Mouse (Mus musculus) gastrocnemius, postnatal 14 days (tissue): ENCODE data around the gene Cxcl17. TPM values are rescaled to one million over a fixed set of nuclear protein-coding genes. Genes with fewer than 3 reads are reported as not detected.
A peak's percentile ranks its signal among the peaks of the same experiment; 100 is the strongest.

Source experiments
- DNase-seq: peaks from one replicate; pipeline ENCODE4 v3.0.0; 2021; ENCODE audit warnings: mixed read lengths
- intact Hi-C: fragments of 180-260 bp; cut with DNase I; formaldehyde crosslinking; loops from one replicate; pipeline ENCODE4 v1.15.1; 2025; ENCODE audit warnings: low total_unique reads
- total RNA-seq, 2 experiments: library from RNA; stranded (reverse); gene quantifications; 2 replicates each; pipeline ENCODE4 v1.2.3; 2021

The Cxcl17 gene
- total RNA-seq, 2 experiments from 2014 or later: not detected

DNA sequence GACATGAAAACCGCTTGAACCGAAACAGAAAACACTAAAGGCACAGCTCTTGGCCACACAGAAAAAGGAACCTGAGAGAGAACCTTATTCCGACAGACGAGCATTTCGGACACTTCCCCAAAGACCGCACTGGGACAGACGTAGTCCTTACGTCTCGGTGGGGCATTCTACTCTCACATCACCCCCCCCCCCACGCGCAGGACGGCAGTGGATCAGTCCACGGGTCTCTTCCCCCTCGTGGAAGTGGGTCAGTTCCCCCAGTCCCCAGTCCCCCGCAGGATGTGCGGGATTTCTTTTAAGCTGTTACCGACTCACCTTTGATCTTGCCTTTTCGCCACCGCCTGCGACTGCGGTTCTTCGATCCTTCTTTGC, 17.5 kb downstream of the Cxcl17 start:
- intact Hi-C loops: no loop called here
- DNase-seq: no peak

DNA sequence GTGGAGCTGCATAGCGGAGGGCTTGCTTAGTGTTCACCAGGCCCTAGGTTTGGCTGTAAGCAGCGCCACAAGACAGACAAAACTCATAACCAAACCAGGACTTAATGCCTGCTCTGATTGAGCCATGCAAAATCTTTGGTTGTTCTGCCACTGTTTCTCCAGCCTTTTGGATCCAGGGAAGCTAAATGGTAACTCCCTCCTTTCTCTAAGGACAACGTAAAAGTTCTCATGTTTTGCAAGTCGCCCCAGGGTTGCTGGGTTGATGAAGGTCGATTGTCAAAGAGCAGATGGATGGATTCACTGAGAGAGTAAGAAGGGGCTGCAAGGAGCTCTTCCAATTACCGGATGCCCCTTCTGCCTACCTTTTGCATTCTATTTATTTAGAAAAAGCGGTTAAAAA, 17.9 kb downstream of the Cxcl17 start:
- no peak for DNase-seq
- intact Hi-C loops: no loop called here

DNA sequence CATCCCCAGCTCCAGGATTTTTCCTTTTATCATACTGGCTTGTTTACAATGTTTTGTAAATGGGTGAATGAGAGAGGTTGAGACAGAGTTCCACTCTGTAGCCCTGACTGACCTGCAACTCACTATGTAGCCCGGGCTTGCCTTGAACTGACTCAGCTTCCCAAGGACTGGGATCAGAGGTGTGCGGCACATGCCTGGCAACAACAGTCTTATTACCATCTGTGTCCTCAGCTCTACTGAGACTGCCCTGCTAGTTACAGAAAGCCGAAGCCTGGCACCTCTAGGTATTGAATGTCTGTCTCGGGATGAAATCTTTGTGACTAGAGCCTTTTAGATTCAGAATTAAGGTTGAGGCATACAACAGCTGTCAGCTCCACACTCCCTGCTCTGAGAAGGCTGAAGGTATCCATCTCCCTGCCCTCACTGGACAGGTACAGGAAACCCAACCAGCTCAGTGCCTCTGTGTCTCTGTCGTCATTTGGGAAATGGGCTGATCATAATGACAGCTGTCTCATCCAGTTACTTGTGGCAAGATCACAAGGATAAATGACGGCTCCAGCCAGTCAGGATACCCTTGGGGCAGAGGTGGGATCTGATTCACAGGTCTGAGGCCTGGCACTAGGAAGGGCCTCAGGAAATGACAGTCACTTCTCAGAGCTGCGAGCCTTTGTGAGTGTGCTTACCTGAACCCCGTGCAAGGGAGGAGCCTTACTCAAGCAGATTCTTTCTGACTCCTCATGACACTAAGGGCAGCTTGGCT, 19.1 kb downstream of the Cxcl17 start:
- intact Hi-C loops: no loop called here
- DNase-seq: no peak

- intact Hi-C loops: no loop called here
- no peak for DNase-seq
These were observed 19.8 kb downstream of the Cxcl17 start for GRCm38 (mm10) chr7:25392851-25393250.

GRCm38 (mm10) chr7:25391856-25392453, 20.7 kb downstream of the Cxcl17 start:
- intact Hi-C loops: no loop called here
- DNase-seq: no peak

DNA sequence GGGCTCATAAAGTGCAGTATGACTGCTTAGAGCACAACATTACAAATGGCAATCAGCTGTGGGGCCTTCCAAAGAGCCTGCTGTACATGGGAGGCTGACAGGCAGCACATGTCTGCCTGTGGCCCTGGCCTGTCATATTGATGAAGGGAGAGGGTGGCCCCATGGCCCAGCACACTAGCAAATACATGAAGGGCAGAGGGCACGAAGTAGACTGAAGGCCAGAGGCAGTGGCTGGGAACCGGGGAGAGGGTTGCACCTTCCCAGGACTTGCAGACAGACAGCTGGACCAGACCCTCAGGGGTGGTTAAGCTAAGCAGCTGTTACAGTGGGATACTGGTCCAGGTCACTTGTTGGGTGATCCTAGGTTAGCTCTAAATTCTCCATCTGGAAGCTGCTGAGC, 21.7 kb downstream of the Cxcl17 start:
- intact Hi-C loops: no loop called here
- no peak for DNase-seq

DNA sequence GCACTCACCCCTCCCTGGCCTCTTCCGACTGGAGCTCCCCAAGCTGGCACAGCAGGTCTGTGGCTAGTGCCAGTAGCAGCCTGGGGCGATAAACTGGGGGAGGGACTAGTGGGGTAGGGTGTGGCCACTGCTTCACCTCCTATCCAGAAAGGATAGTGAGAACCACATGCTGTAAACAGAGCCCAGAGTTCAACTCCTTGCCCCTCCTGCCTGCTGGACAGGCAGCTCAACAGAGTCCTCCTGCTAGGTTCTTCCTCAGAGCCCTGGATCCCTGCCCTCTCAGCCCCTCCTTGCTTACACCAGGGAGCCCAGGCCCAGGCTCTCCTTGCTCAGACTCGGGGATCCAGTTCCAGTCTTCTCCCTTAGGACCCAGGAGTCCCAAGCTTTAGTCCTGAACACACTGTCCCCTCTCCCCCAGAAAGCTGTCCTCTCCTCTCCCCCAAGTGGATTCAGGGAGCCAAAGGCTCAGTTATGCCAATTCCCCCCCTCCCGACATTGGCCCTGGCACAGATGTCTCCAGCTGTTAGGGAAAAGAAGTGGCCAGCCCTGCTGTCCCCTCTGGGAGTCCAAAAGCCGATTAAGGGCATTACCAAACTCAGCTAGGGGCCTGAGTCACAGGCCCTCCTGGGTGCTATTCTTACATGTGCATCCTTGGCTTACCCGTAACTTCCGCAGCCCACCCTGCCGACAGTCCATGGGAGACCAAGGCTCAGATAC, 22.5 kb downstream of the Cxcl17 start:
- intact Hi-C loops: no loop called here
- DNase-seq: peak; percentile 79

DNA sequence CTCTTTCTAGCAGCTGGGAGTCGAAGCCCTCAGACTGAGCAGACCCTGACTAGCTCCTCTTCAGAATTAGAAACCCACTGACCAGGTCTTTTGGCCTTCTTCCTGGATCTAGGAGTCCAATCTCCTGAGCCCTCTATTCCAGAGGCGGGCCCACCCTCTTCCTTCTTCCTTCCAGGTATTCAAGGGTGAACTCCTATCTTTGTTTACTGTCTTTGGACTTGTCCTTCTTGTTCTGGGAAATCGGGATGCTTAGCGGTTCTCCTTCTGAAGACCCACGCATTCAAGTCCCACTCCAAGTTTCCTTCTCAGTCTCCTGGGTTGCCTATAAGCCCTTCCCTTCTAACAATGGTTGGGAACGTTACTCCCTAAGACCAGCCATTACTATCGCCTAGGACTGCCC, 23.8 kb downstream of the Cxcl17 start:
- intact Hi-C loops: no loop called here

DNA sequence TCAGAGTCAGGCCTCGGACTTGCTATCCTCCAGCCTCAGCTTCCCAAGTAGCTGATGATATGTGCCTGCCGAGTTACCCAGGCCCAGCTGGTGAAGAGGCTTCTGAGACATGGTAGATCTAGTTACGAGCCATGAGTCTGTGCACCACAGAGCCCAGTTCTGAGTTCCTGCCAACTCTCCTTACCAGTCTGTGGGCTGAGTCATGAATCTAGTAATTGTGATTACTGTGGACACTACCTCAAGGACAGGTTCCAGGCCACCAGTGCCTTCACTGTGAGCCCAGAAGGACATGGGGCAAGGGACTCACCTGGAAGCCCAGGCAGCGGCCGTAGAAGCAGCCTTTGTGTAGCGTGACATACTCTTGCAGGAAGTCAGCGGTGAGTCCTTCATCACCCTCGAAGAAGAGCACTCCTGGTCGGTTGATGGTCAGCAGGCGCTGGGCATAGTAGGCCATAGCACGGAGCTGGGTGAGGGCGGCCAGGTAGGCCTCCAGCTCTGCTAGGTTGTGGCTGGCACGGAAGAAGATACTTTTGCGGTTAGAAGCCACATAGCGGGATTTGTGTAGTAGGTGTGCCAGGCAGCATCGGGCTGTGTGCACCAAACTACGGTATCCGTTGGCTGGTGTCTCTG, 24.8 kb downstream of the Cxcl17 start:
- no peak for DNase-seq
- intact Hi-C loops: no loop called here

More for the DNA sequence above, 23.8 kb downstream of the Cxcl17 start:
- DNase-seq: no peak

DNA sequence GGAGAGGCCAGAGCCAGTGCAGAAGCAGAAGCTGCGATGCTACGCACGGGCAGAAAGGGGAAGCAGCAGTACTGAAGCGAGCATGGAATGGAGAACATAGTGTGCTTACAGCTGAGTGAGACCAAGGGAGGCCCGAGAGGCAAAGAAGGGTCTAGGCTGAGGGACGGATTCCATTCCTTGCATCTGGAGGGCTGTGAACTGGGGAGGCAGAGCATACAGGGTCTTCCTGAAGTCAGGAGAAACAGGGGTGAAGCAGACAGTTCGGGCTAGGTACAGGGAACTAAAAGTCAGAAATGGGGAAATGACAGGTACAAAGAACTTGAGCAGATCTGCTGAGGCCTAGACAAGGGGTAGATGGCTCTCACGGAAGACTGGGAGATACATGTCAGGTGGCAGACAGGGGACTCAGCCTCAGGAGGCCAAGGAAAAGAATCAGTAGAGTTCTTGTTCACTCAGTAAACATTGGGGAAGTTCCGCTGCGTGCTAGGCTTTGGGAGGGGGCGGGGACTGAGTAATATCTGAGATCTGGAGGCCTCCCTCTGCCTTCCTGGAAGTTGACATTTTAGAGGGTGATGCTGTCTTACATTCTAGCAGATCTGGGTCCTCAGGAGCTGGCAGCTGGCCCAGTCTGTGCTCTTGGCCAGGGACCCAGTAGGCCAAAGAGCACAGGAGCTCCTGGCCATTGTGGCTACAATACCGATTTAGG, 26.7 kb downstream of the Cxcl17 start:
- intact Hi-C loops: no loop called here
- DNase-seq: peak; percentile 70

GRCm38 (mm10) chr7:25385259-25385658, 27.4 kb downstream of the Cxcl17 start:
- no peak for DNase-seq
- intact Hi-C loops: no loop called here

DNA sequence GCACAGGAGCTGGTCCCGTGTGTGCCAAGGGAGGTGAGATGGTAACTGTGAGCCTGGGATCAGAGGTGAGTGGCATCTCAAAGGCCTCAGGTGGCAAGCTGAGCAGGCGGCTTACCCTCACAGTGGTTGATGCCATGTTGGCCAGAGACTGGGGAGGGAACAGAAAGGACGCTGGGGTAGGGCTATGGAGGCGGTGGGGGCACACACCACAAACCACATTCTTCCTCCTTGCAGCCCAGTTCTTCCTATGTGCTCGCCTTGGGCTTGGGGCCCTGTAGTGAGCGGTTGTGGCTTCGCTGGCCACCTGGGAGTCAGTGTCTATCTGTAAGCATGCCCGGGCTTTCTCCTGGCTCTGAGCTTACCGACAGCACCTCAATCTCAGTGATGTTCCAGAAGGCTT, 27.9 kb downstream of the Cxcl17 start:
- intact Hi-C loops: no loop called here
- no peak for DNase-seq

DNA sequence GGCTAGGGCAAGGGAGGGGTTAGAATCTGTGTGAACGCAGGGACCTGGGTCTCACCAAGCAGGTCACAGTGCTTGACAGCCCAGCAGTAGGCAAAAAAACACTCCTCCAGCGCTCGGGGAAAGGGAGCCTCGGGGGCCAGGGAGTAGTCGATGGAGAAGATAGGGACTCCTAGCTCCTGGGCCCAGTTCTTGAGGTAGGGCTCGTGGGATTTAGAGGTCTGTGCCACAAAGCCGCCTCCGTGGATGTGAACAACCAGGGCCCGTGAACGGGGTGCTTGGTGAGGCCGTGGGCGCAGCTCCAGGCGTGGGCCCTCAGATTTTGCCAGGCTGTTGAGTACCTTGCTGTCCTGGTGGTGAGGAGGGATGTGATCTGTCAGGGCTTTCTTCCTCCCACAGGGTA, 28.4 kb downstream of the Cxcl17 start:
- intact Hi-C loops: no loop called here
- no peak for DNase-seq

DNA sequence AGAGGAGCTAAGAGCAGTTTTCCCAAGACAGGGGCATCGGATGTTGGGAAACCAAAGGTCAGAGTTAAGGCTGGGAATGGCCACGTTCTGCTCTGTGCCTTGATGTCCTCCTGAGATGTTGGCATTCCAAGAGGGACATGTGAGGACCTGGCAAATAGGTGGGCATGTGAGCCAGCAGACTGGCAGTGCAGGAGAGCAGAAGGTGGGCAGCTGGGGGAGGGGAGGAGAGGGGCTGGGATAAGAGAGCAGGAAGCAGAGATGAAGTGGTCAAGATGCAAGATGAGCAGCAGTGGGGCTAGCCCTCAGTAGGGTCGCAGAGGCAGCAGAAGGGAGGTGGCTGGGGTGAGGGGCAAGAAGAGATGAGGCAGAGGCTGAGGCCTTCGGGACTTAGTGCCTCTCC, 28.8 kb downstream of the Cxcl17 start:
- intact Hi-C loops: no loop called here
- DNase-seq: no peak

GRCm38 (mm10) chr7:25383385-25383784, 29.3 kb downstream of the Cxcl17 start:
- no peak for DNase-seq
- intact Hi-C loops: no loop called here

DNA sequence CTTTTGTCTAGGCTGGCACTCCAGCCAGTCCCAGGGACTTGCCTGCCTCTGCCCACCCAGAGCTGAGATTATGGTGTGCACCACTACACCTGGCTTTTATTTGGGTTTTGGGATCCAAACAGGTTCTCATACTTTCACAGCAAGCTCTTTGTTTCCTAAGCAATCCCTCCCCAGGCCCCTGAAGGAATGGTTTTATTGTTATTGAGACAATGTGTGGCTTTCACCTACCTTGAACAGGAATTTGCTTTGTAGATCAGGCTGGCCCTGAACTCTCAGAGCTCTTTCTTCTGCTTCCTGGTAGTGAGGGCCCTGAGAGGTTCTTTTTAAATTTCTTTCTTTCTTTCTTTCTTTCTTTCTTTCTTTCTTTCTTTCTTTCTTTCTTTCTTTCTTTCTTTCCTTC, 30.1 kb downstream of the Cxcl17 start:
- no peak for DNase-seq
- intact Hi-C loops: no loop called here

DNA sequence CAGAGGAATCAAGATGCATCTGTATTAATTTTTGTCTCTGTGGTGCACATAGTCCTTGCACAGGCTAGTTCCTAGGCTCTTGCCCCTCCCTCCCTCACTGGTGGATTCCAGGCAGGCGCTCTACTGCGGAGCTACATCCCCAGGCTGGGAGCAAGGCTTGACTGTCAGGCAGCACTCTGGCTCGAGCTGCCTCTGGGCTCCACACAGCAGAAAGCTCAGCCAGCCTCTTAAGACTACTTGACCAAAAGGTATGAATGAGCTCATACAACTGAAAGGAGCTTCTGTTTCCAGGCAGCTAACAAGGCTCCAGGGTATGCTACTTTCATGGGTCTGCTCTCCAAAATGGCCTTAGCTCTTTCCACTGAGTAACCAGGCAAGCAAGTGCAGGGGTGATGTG, 31.4 kb downstream of the Cxcl17 start:
- DNase-seq: no peak

DNA sequence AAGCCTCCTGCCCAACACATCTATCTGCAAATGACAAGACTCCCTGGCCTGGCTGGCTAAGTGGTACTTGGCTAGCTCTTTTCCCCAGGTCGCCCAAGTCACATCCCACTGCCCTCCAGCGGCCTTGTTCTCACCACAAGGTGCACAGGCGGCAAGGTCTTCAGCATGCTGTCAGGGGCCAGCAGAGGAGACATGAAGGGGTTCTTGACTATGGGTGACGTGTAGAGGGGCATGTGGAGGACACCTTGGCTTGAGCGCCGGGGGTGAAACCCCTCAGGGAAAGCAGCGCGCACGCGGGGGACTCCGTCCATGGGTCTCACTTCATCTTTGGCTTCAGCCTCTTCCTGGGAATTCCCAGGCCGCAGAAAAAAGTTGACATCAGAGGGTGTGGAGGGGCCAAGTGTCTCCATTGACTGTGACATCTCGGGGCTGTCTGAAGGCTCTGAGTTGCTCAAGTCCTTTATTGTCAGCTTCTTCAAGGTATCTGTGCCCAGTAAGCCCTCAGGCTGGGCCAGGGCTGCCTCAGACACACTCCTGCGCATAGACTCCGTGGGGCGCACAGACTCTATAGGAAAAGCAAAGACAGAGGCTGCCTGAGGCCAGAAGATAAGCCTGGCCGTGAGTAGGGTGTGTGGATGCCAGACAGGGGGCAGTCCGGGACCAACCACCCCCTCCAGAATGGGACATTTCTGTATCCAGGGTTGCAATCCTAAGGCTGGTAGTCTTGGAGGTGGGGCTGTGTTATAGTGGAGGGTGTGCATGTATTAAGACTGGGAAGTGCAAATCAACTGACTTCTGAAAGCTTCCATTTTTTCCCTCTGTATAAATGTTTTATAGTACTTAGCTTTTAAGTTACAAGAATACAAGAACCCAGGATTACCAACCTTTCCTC, 32.0 kb downstream of the Cxcl17 start:
- no peak for DNase-seq
- intact Hi-C loops: no loop called here

More for the DNA sequence above, 31.4 kb downstream of the Cxcl17 start:
- intact Hi-C loops: no loop called here
